Mouse (Mus musculus) gastrocnemius, adult 8-10 months (tissue): ENCODE data around the gene Klk1b9. TPM values are rescaled to one million over a fixed set of nuclear protein-coding genes. Genes with fewer than 3 reads are reported as not detected.

Experiments used
- total RNA-seq, 4 experiments: library from RNA; stranded (reverse); gene quantifications; 2 replicates each; pipeline ENCODE4 v1.2.4; 2022

Gene Klk1b9
- total RNA-seq, 4 experiments from 2014 or later, result not detected

Other genes with a start within 250 kb of the Klk1b9 start
- not detected for gene Klk12, start 207.2 kb upstream of the Klk1b9 start, total RNA-seq
- under 1 TPM in 1 of 4 experiments, not detected in 3; 0.40 TPM for gene Klk11, start 201.5 kb upstream of the Klk1b9 start, total RNA-seq
- under 1 TPM; 0.27 to 0.53 (median 0.31) TPM for gene Klk10, start 195.0 kb upstream of the Klk1b9 start, total RNA-seq
- not detected for gene Klk9, start 184.2 kb upstream of the Klk1b9 start, total RNA-seq
- gene Klk8, start 178.5 kb upstream of the Klk1b9 start, total RNA-seq, result 1 to 10 TPM in 2 of 4 experiments, under 1 TPM in 2; 0.63 to 1.7 (median 0.95) TPM
- gene Klk7, start 164.8 kb upstream of the Klk1b9 start, total RNA-seq, result not detected
- not detected for gene Klk6, start 151.6 kb upstream of the Klk1b9 start, total RNA-seq
- gene Klk5, start 134.1 kb upstream of the Klk1b9 start, total RNA-seq, result not detected
- not detected for gene Klk4, start 94.9 kb upstream of the Klk1b9 start, total RNA-seq
- not detected for gene Klk15, start 42.3 kb upstream of the Klk1b9 start, total RNA-seq
- not detected for gene Klk1b8, start 25.4 kb upstream of the Klk1b9 start, total RNA-seq
- not detected for gene Klk1b1, start 9.3 kb upstream of the Klk1b9 start, total RNA-seq
- gene Klk1b11, start 19.8 kb downstream of the Klk1b9 start, total RNA-seq, result not detected
- gene Klk1b26, start 36.1 kb downstream of the Klk1b9 start, total RNA-seq, result 1 to 10 TPM in 1 of 4 experiments, not detected in 3; 1.3 TPM
- not detected for gene Klk1b27, start 76.2 kb downstream of the Klk1b9 start, total RNA-seq
- not detected for gene Klk1b21, start 126.3 kb downstream of the Klk1b9 start, total RNA-seq
- gene Klk1b22, start 136.6 kb downstream of the Klk1b9 start, total RNA-seq, result not detected
- gene Klk1b16, start 160.7 kb downstream of the Klk1b9 start, total RNA-seq, result not detected
- not detected for gene Klk1b24, start 212.2 kb downstream of the Klk1b9 start, total RNA-seq
- not detected for gene Klk1b3, start 222.1 kb downstream of the Klk1b9 start, total RNA-seq
- gene Klk1b4, start 231.4 kb downstream of the Klk1b9 start, total RNA-seq, result not detected
- gene Klk1b5, start 239.9 kb downstream of the Klk1b9 start, total RNA-seq, result not detected
- gene Klk1, start 249.3 kb downstream of the Klk1b9 start, total RNA-seq, result under 1 TPM in 2 of 4 experiments, not detected in 2; 0.31 to 0.72 TPM